Mouse (Mus musculus) cerebral cortex, adult 2 months (tissue): ENCODE results near the gene Arhgap21.

Source experiments
- WGBS: fragments of 180-500 bp; shearing (Covaris S2); methylation state at CpG from one replicate; pipeline ENCODE4 v1.1.7; 2018; 5-methylcytosine and 5-hydroxymethylcytosine counted together

Arhgap21 gene

DNA sequence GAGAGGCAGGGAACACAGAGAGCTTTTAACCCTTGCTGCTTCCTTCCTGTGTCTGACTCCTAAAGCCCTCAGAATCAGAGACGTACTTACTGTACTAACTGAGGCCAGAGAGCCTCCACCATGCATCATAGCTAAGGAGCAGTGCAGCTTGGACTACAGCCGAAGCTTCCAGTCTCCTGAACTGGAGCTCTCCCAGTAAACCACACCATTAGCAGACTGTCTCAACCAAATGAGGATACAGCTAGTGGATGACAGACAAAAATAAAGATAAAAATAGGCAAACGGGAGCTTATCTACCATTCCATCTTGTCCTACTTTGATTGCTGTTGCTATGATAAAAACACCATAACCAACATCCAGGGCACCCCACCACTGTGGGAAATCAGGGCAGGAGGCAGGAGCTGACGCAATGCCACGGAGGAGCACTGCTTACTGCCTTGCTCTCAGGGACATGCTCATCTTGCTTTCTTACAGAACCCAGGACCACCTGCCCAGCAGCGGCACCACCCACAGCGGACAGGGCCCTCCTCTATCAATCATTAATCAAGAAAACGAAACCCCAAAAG is 35.9 kb downstream of the Arhgap21 start:
- WGBS: 60% methylated on average over 8 of the region's 8 CpGs

GRCm38 (mm10) chr2:20931761-20932160 is 36.9 kb downstream of the Arhgap21 start:
- WGBS: 100% methylated on average over 3 of the region's 4 CpGs

- 84% methylated on average over 1 of the region's 1 CpGs for WGBS
Observed at GRCm38 (mm10) chr2:20924938-20925337, 43.7 kb downstream of the Arhgap21 start.

DNA sequence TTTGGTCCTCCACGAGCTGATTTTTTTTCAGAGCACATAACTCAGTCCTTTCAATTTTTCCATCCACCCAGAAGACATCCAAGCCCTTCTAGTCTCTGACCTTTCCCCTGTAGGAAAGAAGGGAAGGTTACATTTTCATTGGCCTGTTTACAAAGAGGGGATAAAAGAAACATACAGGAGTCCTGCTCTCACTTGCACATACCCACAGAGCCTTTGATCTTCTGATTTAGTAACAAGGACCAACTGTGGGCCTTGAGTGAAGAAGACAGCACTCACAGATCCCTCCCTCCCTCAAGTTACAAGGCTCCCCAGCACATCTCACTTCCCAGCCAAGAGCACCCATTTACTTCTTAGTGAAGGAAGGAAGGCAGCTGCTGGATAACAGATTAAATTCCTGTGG is 46.3 kb downstream of the Arhgap21 start:
- WGBS: 33% methylated on average over 1 of the region's 1 CpGs

GRCm38 (mm10) chr2:20921558-20921957 is 47.1 kb downstream of the Arhgap21 start:
- WGBS: 70% methylated on average over 2 of the region's 2 CpGs

DNA sequence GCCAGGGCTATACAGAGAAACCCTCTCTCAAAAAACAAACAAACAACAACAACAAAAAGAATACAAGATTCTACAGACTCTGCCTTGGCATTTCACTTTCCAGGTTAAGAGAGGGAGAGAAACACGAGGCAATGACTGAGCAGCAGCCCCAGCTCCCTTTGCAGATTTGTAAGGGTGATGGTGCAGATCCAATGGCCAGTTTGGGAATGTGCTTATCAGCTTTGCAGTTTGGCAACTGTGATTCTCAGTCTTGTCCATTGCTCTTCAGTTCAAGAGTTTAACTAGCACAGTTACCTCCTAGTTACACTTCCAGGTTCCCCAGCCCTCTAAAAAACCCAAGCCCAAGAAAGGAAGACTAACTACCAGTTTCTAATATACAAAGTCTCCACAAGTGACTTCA is 47.7 kb downstream of the Arhgap21 start:
- WGBS: 79% methylated on average over 1 of the region's 1 CpGs

DNA sequence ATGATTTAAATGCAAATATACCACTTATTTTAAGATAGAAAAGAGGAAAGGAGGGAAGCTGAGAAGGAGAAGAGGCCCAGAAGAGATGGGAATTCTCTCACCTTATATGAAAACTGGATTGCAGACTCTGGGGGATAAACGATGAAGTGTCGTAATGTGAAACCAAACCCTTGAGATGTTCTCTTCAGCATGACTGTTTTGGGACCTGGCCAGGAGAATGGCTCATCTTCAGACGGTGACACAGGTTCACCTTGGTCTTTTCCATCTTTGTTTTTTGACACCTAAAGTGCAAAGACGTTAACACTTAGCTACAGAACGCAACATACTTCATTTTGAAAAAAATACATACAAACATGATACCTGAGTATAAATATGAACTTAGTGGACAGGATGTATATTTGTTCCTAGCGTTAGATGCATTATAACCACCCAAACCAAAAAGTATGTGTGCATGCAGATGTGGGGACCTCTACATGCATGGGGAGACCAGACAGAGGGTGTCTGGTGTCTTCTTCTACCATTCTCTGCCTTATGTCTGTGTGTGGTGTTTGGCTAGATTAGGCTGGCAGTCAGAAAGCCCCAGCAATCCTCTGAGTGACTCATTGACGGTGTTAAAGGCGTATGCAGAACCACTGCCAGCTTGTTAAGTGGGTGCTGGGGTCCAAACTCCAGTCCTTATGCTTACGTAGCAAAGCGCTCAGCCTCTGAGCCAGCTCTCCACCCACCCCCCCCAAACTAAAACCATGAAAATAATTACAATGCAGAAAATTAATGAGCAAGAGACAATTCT is 54.0 kb downstream of the Arhgap21 start:
- WGBS: 72% methylated on average over 10 of the region's 10 CpGs

GRCm38 (mm10) chr2:20913019-20913415 is 55.7 kb downstream of the Arhgap21 start:
- 92% methylated on average over 1 of the region's 1 CpGs for WGBS

GRCm38 (mm10) chr2:20912348-20913018 is 56.2 kb downstream of the Arhgap21 start:
- 51% methylated on average over 11 of the region's 11 CpGs for WGBS

DNA sequence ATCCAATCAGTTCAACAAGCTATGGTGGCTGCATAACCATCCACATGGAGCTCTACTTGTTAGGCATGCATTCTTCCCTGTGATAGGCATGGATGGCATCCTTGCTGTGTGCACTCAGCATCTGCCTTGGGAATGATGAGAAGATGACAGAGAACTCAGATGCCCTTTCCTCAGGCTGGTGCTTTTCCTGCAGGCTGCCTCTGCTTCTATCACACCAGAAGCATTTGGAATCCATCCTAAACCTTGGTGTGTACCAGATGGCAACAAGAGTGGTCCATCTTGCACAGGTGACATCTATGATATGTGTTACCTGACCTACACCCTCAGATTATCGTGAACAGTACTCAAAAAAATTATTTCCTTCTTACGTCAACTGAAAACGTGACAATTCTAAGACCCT is 58.2 kb downstream of the Arhgap21 start:
- WGBS: 90% methylated on average over 3 of the region's 3 CpGs

- WGBS: 72% methylated on average over 7 of the region's 7 CpGs
Observed at GRCm38 (mm10) chr2:20909404-20909803, 59.3 kb downstream of the Arhgap21 start.

DNA sequence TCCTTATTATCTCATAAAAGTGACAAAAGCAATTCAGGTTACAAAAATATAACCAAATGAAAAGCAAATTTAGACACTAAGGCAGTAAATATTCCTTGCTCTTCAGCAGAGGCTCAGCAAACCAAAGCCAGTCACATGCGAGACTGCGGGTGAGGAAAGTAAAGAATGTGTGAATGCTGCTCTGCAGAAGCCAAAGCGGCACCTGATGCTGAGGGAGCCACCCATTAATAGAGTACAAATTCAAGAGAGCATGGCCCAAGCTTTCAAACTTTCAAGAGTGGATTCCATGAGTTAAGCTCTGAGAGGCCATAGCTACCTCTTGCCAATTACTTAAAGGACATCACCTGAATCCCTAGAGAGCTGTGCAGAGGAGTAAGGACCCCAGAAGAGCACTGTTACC is 61.4 kb downstream of the Arhgap21 start:
- WGBS: 75% methylated on average over 3 of the region's 3 CpGs

GRCm38 (mm10) chr2:20905411-20905810 is 63.3 kb downstream of the Arhgap21 start:
- WGBS: 74% methylated on average over 8 of the region's 8 CpGs

- 48% methylated on average over 11 of the region's 11 CpGs for WGBS
Observed at GRCm38 (mm10) chr2:20902981-20903645, 65.6 kb downstream of the Arhgap21 start.

DNA sequence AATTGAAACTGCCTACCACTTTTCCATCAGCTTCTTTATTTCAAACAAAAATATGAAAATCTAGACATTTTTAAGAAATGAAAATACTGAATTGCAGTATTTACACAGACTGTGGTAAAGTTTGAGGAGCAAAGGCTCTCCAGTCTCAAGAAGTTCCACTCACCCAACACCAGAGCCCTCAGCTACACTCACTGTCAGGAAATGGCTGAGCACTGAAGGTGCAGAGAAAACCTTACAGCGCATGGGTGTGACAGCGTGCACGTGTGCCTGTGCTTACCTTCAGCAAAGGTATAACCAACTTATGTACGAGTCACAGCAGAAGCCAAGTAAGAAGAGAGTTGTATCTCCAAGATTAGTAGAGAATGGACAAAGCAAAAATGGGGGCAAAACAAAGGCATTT is 66.8 kb downstream of the Arhgap21 start:
- WGBS: 96% methylated on average over 4 of the region's 4 CpGs

GRCm38 (mm10) chr2:20899301-20899700 is 69.4 kb downstream of the Arhgap21 start:
- 45% methylated on average over 9 of the region's 9 CpGs for WGBS

DNA sequence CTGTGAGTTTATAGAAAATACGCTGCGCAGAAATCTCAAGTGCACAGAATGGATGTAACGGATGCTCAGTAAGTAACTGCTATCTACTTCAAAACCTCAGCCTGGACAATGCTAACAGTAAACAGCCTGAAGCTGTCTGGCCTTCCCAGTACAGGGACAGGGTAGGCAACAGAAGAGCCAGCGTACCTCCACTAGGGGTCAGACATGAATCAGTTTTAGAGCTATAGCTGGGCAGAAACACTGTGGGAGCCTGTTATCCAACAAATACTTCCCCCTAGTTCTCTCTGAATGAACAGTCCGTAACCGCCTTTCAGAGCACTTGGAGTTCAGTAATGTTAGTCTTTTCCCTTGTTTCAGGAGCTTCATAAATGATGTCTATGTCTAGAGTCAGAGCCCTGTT is 70.0 kb downstream of the Arhgap21 start:
- WGBS: 27% methylated on average over 6 of the region's 6 CpGs

DNA sequence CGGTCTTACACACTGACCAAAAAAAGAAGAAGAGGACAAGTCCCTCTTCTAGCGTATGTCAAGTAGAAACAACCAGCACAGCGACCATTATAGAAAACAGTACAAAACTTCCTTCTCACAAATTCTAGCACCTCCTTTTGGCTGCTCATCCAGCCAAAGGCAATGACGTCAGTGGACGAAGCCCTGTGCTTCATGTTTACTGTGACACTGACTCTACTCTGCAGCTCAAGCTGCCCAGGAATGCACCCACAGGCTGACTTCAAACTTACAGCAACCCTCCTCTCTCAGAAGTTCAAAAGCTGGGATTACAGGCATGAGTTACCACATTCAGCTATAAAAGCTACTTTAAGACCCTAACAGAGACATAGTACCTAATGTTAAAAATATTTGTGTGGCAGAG is 72.2 kb downstream of the Arhgap21 start:
- WGBS: 61% methylated on average over 5 of the region's 5 CpGs

- 50% methylated on average over 5 of the region's 5 CpGs for WGBS
Observed at GRCm38 (mm10) chr2:20894100-20894690, 74.5 kb downstream of the Arhgap21 start.

GRCm38 (mm10) chr2:20888751-20889150 is 79.9 kb downstream of the Arhgap21 start:
- WGBS: 74% methylated on average over 3 of the region's 3 CpGs

GRCm38 (mm10) chr2:20883288-20883687 is 85.4 kb downstream of the Arhgap21 start:
- 32% methylated on average over 8 of the region's 8 CpGs for WGBS
